Mouse (Mus musculus) adrenal gland (tissue): ENCODE measurements around the gene Irf4.

Experiments used
- intact Hi-C: fragments of 180-260 bp; cut with DNase I; formaldehyde crosslinking; loops from one replicate; pipeline ENCODE4 v1.15.1; 2025

Gene Irf4

GRCm38 (mm10) chr13:30760374-30761090, 11.5 kb downstream of the Irf4 start:
- intact Hi-C loops: no loop called here

- intact Hi-C loops: no loop called here
Measured at GRCm38 (mm10) chr13:30761151-30761631, 12.2 kb downstream of the Irf4 start.

GRCm38 (mm10) chr13:30762224-30762623, 13.2 kb downstream of the Irf4 start:
- intact Hi-C loops: no loop called here

GRCm38 (mm10) chr13:30764014-30764740, 15.2 kb downstream of the Irf4 start:
- intact Hi-C loops: no loop called here

- intact Hi-C loops: no loop called here
Measured at GRCm38 (mm10) chr13:30765906-30766305, 16.9 kb downstream of the Irf4 start.

GRCm38 (mm10) chr13:30766636-30767476, 17.8 kb downstream of the Irf4 start:
- intact Hi-C loops: no loop called here

- intact Hi-C loops: no loop called here
Measured at GRCm38 (mm10) chr13:30767477-30768127, 18.6 kb downstream of the Irf4 start.

- intact Hi-C loops: no loop called here
Measured at GRCm38 (mm10) chr13:30776021-30776420, 27.0 kb downstream of the Irf4 start.

- intact Hi-C loops: no loop called here
Measured at GRCm38 (mm10) chr13:30777678-30778179, 28.7 kb downstream of the Irf4 start.

GRCm38 (mm10) chr13:30781905-30782304, 32.9 kb downstream of the Irf4 start:
- intact Hi-C loops: no loop called here

GRCm38 (mm10) chr13:30782419-30782818, 33.4 kb downstream of the Irf4 start:
- intact Hi-C loops: no loop called here

- intact Hi-C loops: no loop called here
Measured at GRCm38 (mm10) chr13:30785423-30786040, 36.5 kb downstream of the Irf4 start.

GRCm38 (mm10) chr13:30786235-30787035, 37.4 kb downstream of the Irf4 start:
- intact Hi-C loops: no loop called here

- intact Hi-C loops: no loop called here
Measured at GRCm38 (mm10) chr13:30787036-30787320, 38.0 kb downstream of the Irf4 start.

GRCm38 (mm10) chr13:30787556-30787955, 38.5 kb downstream of the Irf4 start:
- intact Hi-C loops: no loop called here

GRCm38 (mm10) chr13:30787960-30788359, 38.9 kb downstream of the Irf4 start:
- intact Hi-C loops: no loop called here

GRCm38 (mm10) chr13:30788421-30788820, 39.4 kb downstream of the Irf4 start:
- intact Hi-C loops: no loop called here

GRCm38 (mm10) chr13:30790016-30790415, 41.0 kb downstream of the Irf4 start:
- intact Hi-C loops: no loop called here

GRCm38 (mm10) chr13:30792308-30792707, 43.3 kb downstream of the Irf4 start:
- intact Hi-C loops: no loop called here

- intact Hi-C loops: no loop called here
Measured at GRCm38 (mm10) chr13:30792741-30793140, 43.7 kb downstream of the Irf4 start.
